Mouse (Mus musculus) megakaryocyte progenitor cell, adult 5-6 weeks (primary cell): ENCODE results near the gene Btbd10. TPM values are rescaled to one million over a fixed set of nuclear protein-coding genes. Genes with fewer than 3 reads are reported as not detected.

Experiments used
- ATAC-seq: replicated peaks from 2 replicates; pipeline ENCODE4 v1.8.0; 2016; ENCODE audit warnings: mild to moderate bottlenecking, moderate TSS enrichment, inconsistent platforms; ENCODE audit not compliant: poor library complexity
- total RNA-seq, 2 experiments: library from RNA; stranded (forward) in 1 of 2; stranded (reverse) in 1 of 2; fragments of 157-497, 149-512 nt in 1 of 2; fragments of 200-1000 nt in 1 of 2; gene quantifications; 2 replicates each; pipeline versions ENCODE4 v1.2.3 to v1.2.4; 2015 to 2017

Btbd10 gene
- total RNA-seq, 2 experiments from 2014 or later, result 16.8 to 19.9 TPM

DNA sequence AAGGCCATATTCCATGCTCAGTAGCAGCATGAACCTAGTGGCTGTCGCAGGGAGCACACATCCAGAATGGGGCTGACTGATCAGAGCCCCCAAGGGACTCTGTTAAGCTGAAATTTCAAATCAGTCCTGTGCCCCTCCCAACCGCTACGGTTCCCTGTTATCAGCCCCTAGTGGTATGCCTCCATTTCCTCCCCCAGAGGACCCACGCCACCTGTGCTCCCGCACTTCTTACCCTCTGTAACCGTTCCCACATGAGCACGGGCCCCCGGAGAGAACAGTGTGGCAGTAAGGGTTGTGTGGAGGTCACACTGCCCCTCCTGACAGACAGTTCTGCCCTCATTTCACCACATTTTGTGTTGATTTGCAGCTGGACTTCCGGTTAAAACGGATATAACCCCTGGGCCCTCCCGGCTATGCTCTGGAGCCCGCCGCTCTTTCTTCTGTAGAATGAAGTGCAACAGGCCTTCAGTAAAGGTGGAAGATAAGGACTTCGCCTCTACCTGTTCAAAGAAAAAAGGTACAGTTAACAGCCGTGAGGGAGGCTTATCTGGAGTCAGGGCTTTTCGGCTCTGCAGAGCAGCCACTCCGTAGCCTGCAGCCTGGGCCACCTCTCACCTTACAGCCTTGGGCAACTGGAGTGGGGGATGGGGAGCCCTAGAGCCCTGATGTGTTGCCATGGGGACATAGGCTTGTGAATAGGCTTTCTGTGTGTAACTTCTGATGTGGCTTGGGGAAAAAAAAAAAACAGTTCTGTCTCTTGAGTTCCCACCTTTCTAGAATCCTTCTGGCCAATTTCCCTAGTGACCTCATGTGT is 73.9 kb downstream of the Btbd10 start:
- peak; percentile 63 for ATAC-seq

DNA sequence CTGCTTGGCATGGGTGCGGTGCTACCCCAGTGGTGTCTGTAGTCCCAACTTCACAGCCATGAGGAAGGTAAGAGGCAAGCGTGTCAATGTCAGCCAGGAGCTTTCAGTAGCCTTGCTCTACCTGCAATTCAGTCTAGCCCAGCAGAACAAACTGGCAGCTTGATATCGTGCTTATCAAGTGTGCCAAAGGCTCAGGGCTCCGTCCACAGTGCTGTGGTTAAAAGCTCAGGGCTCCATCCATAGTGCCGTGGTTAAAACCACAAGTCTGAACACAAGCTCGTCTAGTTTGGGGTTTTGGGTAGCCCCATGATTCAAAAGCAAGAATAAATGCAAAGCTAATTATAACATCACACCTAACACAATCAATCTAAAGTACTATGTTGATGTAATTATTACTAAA is 74.6 kb downstream of the Btbd10 start:
- peak; percentile 57 for ATAC-seq

DNA sequence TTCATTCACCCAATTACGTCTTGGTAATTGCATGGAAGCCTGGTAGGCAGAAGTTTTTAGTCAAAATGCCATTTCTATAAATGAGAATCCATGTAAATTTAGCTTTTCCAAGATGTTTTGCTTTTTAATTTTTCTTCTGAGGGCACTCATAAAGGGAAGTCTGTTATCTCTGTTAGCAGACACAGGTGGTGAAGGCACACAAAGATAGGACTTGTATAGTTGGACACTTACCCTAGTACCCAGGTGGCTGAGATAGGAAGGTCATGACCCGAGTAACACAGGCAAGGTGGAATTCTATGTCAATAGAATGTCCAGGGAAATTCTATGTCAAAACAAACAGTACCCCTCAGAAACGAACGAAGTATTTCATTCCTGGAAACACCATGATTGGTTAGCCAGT is 77.0 kb downstream of the Btbd10 start:
- no peak for ATAC-seq

DNA sequence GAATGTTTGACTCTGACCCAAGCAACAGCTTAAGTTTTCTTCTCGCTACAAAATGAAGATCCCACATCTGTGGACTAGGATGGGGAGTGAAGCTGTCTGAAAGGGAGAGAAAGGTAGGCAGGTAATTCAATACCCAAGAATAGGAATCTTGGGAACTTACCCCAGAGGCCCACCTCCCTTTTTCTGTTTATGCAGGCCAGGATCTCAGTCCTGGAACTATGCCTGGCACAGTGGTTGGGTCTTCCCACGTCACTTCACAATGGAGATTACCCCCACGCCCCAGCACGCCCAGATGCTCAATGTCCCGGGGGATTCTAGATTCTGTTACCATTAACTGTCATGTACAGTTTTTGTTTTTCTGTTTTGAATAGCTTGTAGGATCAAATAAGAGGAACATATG is 77.5 kb downstream of the Btbd10 start:
- ATAC-seq, result no peak

DNA sequence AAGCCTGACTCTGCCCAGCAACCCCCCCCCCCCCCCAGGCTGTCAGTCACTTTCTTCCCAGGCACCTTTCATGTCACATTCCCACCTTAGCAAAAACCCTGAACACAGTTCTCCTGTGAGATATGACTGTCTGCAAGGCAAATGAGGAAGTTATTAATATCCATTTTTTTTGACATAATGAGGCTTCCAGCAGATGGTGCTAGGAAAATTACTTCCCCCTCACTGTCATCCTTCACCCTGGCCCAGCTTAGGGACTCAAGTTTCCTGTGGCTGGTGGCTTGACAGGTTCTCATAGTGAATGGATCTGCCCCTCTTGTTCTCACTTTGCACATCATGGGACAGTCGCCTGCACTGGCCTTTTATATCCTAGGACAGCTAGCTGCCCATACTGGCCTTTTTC is 80.0 kb downstream of the Btbd10 start:
- ATAC-seq, result peak; percentile 68

DNA sequence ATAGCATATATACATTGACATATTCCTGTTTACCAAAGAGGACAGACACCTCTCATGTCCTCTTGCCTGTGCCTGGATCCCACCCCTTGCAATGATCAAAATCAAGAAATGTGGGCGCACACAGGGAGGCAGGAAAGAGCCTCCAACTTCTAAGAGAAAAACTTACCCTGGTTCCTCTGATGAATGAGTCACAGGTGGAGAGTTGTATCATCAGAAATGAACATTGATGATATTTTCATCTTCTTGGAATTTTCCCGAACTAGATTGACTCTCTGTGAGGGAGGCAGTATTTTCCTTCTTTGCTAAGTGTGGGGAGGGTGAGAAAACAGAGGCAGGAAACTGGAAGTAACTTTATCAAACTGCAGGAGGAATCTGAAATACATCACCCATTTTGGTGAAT is 83.8 kb downstream of the Btbd10 start:
- no peak for ATAC-seq

DNA sequence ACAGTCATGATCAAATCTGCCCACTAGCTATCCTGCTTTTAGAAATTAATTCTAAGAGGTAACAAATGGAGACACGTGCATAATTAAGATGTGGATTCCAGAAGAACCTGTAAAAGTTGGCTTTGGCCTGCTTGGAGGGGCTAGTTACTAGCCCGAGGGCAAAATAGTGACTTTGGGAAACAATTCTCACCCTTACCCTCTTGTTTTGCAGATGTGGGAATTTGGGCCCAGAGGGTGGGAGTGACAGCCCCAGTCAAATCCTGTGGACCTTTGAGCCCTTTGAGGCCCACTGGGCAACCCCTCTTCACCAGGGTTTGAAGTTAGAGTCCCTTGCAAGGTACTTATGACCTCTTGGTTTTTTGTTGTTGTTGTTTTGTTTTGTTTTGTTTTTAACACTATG is 89.9 kb downstream of the Btbd10 start:
- no peak for ATAC-seq

DNA sequence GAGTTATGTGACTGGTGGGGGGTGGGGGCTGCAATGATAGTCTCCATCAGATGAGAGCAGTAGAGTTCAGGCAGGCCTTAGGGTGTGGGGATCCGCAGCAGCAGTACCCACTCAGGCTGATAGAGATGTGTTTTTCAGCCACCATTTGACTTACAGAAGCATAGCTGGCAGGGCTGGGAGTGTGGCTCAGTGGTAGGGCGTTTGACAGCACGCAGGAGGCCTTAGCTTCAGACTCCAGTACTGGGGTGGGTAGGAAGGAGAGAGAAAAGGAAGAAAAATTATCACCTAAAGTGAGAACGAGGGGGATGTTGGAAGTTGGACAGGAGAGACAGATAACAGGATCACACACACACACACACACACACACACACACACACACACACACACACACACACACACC is 90.7 kb downstream of the Btbd10 start:
- ATAC-seq, result no peak

DNA sequence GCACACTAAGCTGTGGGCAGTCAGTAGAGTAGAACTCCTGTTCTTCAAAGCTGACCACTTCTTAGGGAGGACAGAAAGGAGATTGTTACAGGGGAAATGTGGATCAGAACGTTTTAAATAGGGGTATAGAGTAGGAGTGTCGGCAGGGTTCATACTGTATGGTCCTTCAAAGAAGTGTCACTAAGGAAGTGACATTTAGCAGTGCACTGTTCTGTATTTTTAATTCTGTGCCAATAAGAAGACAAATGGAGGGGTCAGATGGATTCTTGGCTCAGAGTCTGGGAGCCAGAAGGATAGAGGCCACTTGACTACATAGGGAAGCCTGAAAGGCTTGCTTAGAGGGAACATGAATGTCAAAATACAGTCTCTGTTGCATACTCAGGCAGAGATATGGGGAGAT is 91.9 kb downstream of the Btbd10 start:
- no peak for ATAC-seq

DNA sequence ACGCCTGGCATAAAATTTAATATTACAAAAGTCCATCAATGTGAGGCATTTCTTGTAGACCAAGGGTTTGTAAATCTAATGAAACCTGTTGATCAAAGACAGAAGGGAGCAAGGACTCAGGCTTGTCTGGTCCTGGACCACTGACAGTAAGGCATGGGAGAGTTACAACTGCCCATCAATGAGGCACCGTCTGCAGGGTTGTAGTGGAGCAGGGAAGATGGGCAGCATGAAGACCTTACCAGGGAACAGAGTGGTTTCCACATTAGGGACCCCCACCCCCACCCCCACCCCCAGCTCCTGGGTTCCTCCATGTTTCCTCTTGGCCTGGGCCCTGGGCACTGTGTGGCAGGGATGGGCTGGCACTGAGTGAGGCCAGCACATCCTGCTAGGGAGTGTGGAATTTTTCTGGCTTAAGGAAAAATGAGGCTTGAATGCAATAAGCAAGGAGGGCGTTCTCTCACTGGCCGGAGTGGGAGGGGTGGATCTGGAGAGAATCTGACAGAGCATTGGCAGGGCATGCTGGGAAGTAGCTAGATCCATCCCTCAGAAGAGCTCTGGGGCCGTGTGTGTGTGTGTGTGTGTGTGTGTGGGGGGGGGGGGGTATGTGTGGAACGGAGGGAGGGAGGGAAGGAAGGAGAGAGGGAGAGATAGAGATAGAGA is 96.7 kb downstream of the Btbd10 start:
- ATAC-seq, result no peak

DNA sequence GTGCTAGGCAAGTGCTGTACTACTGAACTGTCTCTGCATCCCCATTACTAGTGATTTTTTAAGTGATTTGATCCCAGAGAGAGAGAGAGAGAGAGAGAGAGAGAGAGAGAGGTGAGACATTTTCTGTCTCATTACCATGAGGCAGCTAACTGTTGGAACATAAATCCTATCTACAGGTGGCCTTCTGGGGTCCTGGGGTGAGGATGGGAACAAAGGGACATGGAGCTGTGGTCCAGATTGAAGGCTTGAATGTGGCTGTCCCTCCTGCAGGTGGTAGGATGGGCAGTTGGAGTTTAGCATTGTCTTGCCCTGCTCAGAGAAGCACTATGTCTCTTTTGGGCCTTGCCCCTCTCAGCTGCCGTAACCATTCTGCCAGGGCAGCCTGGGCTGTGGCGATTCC is 98.2 kb downstream of the Btbd10 start:
- ATAC-seq, result no peak

DNA sequence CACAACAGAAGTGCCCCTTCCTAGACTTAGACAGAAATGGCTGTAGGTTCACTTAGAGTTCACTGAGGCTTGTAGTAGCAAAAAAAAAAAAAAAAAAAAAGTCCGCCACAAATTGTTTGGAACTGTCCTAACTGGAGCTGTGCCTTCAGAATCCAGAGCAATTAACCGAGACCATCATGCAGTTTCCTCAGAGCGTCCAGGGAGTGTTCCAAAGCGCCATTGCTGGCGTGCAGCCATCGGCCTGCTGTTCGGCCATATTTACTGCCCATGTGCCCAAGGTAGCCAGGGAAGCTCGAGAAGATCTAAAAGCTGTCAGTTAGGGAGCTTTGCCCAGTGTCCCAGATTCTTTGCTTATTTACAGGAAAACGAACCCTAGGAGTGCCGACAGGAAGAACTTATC is 98.6 kb downstream of the Btbd10 start:
- no peak for ATAC-seq

DNA sequence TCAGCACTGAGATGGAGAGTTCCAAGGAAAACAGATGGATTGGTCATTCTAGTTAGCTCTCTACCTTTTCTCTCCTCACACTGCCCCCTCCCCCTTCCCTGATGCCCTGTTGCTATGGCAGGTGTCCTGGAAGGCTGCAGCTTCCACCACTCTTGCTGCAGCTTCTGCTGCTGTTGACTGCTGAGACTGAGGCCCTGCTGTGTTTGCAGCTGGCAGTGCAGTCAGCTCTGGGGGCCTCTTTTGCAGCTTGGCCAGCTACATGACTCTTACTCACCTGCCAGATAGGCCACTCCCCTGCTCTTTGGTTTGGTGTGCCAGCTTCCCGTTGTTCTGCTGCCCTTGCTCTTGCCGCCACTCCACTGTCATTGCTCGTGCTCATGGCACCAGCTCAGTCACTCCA is 99.3 kb downstream of the Btbd10 start:
- no peak for ATAC-seq

DNA sequence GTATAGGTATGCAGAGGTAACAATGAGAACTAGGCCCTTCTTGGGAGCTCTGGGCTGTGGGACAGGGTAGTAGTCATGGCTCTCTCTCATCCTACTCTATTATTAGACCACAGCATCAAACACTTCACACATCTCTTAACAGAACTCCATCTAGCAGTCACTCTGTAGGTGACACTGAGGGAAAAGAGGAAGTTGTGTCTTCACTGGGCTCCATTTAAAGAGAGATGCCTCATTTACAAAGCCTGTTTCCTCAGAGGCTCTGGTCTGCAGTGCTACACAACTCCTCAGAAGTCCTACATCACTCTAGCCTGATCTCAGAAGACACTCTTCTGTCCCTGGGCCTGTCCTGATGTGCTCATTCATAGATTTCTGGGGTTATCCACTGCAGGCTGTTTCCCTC is 100.1 kb downstream of the Btbd10 start:
- ATAC-seq, result peak; percentile 62

DNA sequence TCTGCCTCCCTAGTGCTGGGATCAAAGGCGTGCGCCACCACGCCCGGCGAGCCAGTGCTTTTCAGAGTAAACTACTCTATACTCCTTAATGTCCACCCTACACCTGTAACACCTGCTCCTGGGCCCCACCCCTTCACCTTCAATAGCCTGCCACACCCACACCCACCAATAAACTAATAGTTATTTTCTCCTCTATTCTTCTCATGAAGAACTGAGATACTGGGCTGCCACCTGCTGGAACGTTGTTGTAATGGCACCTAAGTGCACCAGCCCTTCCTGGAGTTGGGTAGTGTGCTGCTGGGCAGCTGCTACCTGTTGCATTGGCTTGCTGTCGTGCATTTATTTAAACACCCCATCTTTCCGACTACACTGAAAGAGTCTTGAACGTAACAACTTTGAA is 100.9 kb downstream of the Btbd10 start:
- ATAC-seq, result peak; percentile 88

Other genes starting within 250 kb of the Btbd10 start
- 7.0 and 10.0 TPM in 2 replicates for gene Arntl, start 161.9 kb downstream of the Btbd10 start, total RNA-seq (2015)
- gene Arntl, start 161.9 kb downstream of the Btbd10 start, total RNA-seq (2017), result 10.9 and 11.4 TPM in 2 replicates
- not detected in 2 replicates for gene Pth, start 19.2 kb upstream of the Btbd10 start, total RNA-seq (2015)
- not detected in 2 replicates for gene Pth, start 19.2 kb upstream of the Btbd10 start, total RNA-seq (2017)
- 140 and 148 TPM in 2 replicates for gene Far1, start 144.4 kb upstream of the Btbd10 start, total RNA-seq (2015)
- gene Far1, start 144.4 kb upstream of the Btbd10 start, total RNA-seq (2017), result 97.5 and 122 TPM in 2 replicates